Mouse (Mus musculus): ENCODE results near the gene C1qtnf1. TPM values are rescaled to one million over a fixed set of nuclear protein-coding genes. Genes with fewer than 3 reads are reported as not detected.
A peak's percentile ranks its signal among the peaks of the same experiment; 100 is the strongest.

Gene C1qtnf1
- polyA plus RNA-seq, 1 experiment from 2014 or later, result 2.7 TPM

- Histone ChIP-seq H3K9me3 (replicated peaks; ENCODE audit: control insufficient read depth, low read length) (no peaks in the 10 kb centered on the region), H3K4me1 (ENCODE audit: control insufficient read depth, insufficient read depth, low read length) (peaks cover 32% of the 10 kb centered on the region), H3K27ac (ENCODE audit: low read depth, low read length) (peak overlapping the region; percentile 51), H3K4me2 (no peak overlapping the region), H3K9ac (ENCODE audit: low read depth, low read length) (no peak overlapping the region), H3K27me3 (ENCODE audit: control insufficient read depth, insufficient read depth, low read length) (no peaks in the 10 kb centered on the region), H3K36me3 (ENCODE audit: control insufficient read depth, insufficient read depth, low read length) (no peaks in the 10 kb centered on the region), H3K4me3 (ENCODE audit: low read depth, low read length) (no peak overlapping the region)
- ATAC-seq (replicated peaks; ENCODE audit: insufficient number of reproducible peaks, low FRiP score, low TSS enrichment), result 0 out of 2 replicates have a peak, but pooled peaks have one; percentile 5
- WGBS (ENCODE audit: insufficient replicate concordance), result 9% methylated on average over 6 of the region's 6 CpGs
Measured at GRCm38 (mm10) chr11:118400566-118400936, 27.5 kb upstream of the C1qtnf1 start.

- Histone ChIP-seq H3K27ac (ENCODE audit: low read depth, low read length) (peak overlapping the region; percentile 41), H3K36me3 (ENCODE audit: control insufficient read depth, insufficient read depth, low read length) (no peaks in the 10 kb centered on the region), H3K4me1 (ENCODE audit: control insufficient read depth, insufficient read depth, low read length) (peaks cover 32% of the 10 kb centered on the region), H3K9me3 (replicated peaks; ENCODE audit: control insufficient read depth, low read length) (no peaks in the 10 kb centered on the region), H3K27me3 (ENCODE audit: control insufficient read depth, insufficient read depth, low read length) (no peaks in the 10 kb centered on the region), H3K4me3 (ENCODE audit: low read depth, low read length) (no peak overlapping the region), H3K9ac (ENCODE audit: low read depth, low read length) (no peak overlapping the region), H3K4me2 (no peak overlapping the region)
- WGBS (ENCODE audit: insufficient replicate concordance), result 79% methylated on average over 4 of the region's 4 CpGs
- ATAC-seq (replicated peaks; ENCODE audit: insufficient number of reproducible peaks, low FRiP score, low TSS enrichment), result no peak
Measured at GRCm38 (mm10) chr11:118401195-118401594, 26.8 kb upstream of the C1qtnf1 start.

GRCm38 (mm10) chr11:118401760-118402280 lies 26.2 kb upstream of the C1qtnf1 start, which contains the start of gene Lgals3bp:
Gene Lgals3bp (minus strand): TSS chr11:118402092.
- H3K4me3 ChIP-seq (ENCODE audit: low read depth, low read length), result no peak within 1 kb of the TSS
- no peaks in the 10 kb centered on the region for H3K36me3 ChIP-seq (ENCODE audit: control insufficient read depth, insufficient read depth, low read length)
- WGBS (ENCODE audit: insufficient replicate concordance), result 32% methylated on average over 7 of the region's 7 CpGs
- H3K4me1 ChIP-seq (ENCODE audit: control insufficient read depth, insufficient read depth, low read length), result peaks cover 32% of the 10 kb centered on the region
- H3K4me2 ChIP-seq, result no peak within 1 kb of the TSS
- no peak for ATAC-seq (replicated peaks; ENCODE audit: insufficient number of reproducible peaks, low FRiP score, low TSS enrichment)
- peak within 1 kb of the TSS; percentile 62 for H3K9ac ChIP-seq (ENCODE audit: low read depth, low read length)
- no peaks in the 10 kb centered on the region for H3K9me3 ChIP-seq (replicated peaks; ENCODE audit: control insufficient read depth, low read length)
- H3K27me3 ChIP-seq (ENCODE audit: control insufficient read depth, insufficient read depth, low read length), result no peaks in the 10 kb centered on the region
- H3K27ac ChIP-seq (ENCODE audit: low read depth, low read length), result peak within 1 kb of the TSS; percentile 41

GRCm38 (mm10) chr11:118403183-118403582 lies 24.8 kb upstream of the C1qtnf1 start:
- H3K9ac ChIP-seq (ENCODE audit: low read depth, low read length), result no peak overlapping the region

GRCm38 (mm10) chr11:118403951-118404899 lies 23.8 kb upstream of the C1qtnf1 start:
- H3K36me3 ChIP-seq (ENCODE audit: control insufficient read depth, insufficient read depth, low read length), result no peaks in the 10 kb centered on the region; the same call in 1 of the 2 replicates
- peaks cover 32% of the 10 kb centered on the region for H3K4me1 ChIP-seq (ENCODE audit: control insufficient read depth, insufficient read depth, low read length)
- no peak overlapping the region for H3K9ac ChIP-seq (ENCODE audit: low read depth, low read length)
- 61% methylated on average over 6 of the region's 6 CpGs for WGBS (ENCODE audit: insufficient replicate concordance)
- H3K9me3 ChIP-seq (replicated peaks; ENCODE audit: control insufficient read depth, low read length), result no peaks in the 10 kb centered on the region
- H3K27ac ChIP-seq (ENCODE audit: low read depth, low read length), result no peak overlapping the region
- no peak for ATAC-seq (replicated peaks; ENCODE audit: insufficient number of reproducible peaks, low FRiP score, low TSS enrichment)
- no peak overlapping the region for H3K4me2 ChIP-seq
- no peak overlapping the region for H3K4me3 ChIP-seq (ENCODE audit: low read depth, low read length)
- H3K27me3 ChIP-seq (ENCODE audit: control insufficient read depth, insufficient read depth, low read length), result no peaks in the 10 kb centered on the region

More at GRCm38 (mm10) chr11:118403183-118403582, 24.8 kb upstream of the C1qtnf1 start:
- Histone ChIP-seq H3K9me3 (replicated peaks; ENCODE audit: control insufficient read depth, low read length) (no peaks in the 10 kb centered on the region), H3K4me3 (ENCODE audit: low read depth, low read length) (no peak overlapping the region), H3K4me1 (ENCODE audit: control insufficient read depth, insufficient read depth, low read length) (peaks cover 32% of the 10 kb centered on the region), H3K4me2 (no peak overlapping the region), H3K27ac (ENCODE audit: low read depth, low read length) (no peak overlapping the region), H3K36me3 (ENCODE audit: control insufficient read depth, insufficient read depth, low read length) (no peaks in the 10 kb centered on the region; the same call in 1 of the 2 replicates), H3K27me3 (ENCODE audit: control insufficient read depth, insufficient read depth, low read length) (no peaks in the 10 kb centered on the region)
- no peak for ATAC-seq (replicated peaks; ENCODE audit: insufficient number of reproducible peaks, low FRiP score, low TSS enrichment)
- WGBS (ENCODE audit: insufficient replicate concordance), result 87% methylated on average over 2 of the region's 2 CpGs

- Histone ChIP-seq H3K9me3 (replicated peaks; ENCODE audit: control insufficient read depth, low read length) (no peaks in the 10 kb centered on the region), H3K27ac (ENCODE audit: low read depth, low read length) (no peak overlapping the region), H3K27me3 (ENCODE audit: control insufficient read depth, insufficient read depth, low read length) (no peaks in the 10 kb centered on the region), H3K9ac (ENCODE audit: low read depth, low read length) (no peak overlapping the region), H3K4me3 (ENCODE audit: low read depth, low read length) (no peak overlapping the region), H3K4me2 (no peak overlapping the region), H3K4me1 (ENCODE audit: control insufficient read depth, insufficient read depth, low read length) (peaks cover 23% of the 10 kb centered on the region), H3K36me3 (ENCODE audit: control insufficient read depth, insufficient read depth, low read length) (peaks cover 3% of the 10 kb centered on the region; the same call in 1 of the 2 replicates)
- 89% methylated on average over 8 of the region's 8 CpGs for WGBS (ENCODE audit: insufficient replicate concordance)
- ATAC-seq (replicated peaks; ENCODE audit: insufficient number of reproducible peaks, low FRiP score, low TSS enrichment), result no peak
Measured at GRCm38 (mm10) chr11:118405311-118405710, 22.7 kb upstream of the C1qtnf1 start.

- Histone ChIP-seq H3K27me3 (ENCODE audit: control insufficient read depth, insufficient read depth, low read length) (no peaks in the 10 kb centered on the region), H3K36me3 (ENCODE audit: control insufficient read depth, insufficient read depth, low read length) (peaks cover 10% of the 10 kb centered on the region), H3K4me1 (ENCODE audit: control insufficient read depth, insufficient read depth, low read length) (peaks cover 11% of the 10 kb centered on the region), H3K4me2 (no peak overlapping the region), H3K9ac (ENCODE audit: low read depth, low read length) (no peak overlapping the region), H3K27ac (ENCODE audit: low read depth, low read length) (no peak overlapping the region), H3K9me3 (replicated peaks; ENCODE audit: control insufficient read depth, low read length) (no peaks in the 10 kb centered on the region), H3K4me3 (ENCODE audit: low read depth, low read length) (no peak overlapping the region)
- ATAC-seq (replicated peaks; ENCODE audit: insufficient number of reproducible peaks, low FRiP score, low TSS enrichment), result no peak
- 86% methylated on average over 5 of the region's 5 CpGs for WGBS (ENCODE audit: insufficient replicate concordance)
Measured at GRCm38 (mm10) chr11:118406521-118406920, 21.5 kb upstream of the C1qtnf1 start.

GRCm38 (mm10) chr11:118407318-118407910 lies 20.6 kb upstream of the C1qtnf1 start:
- no peak overlapping the region for H3K9ac ChIP-seq (ENCODE audit: low read depth, low read length)
- H3K27me3 ChIP-seq (ENCODE audit: control insufficient read depth, insufficient read depth, low read length), result no peaks in the 10 kb centered on the region
- no peak for ATAC-seq (replicated peaks; ENCODE audit: insufficient number of reproducible peaks, low FRiP score, low TSS enrichment)
- H3K27ac ChIP-seq (ENCODE audit: low read depth, low read length), result no peak overlapping the region
- H3K4me2 ChIP-seq, result no peak overlapping the region
- H3K36me3 ChIP-seq (ENCODE audit: control insufficient read depth, insufficient read depth, low read length), result peaks cover 10% of the 10 kb centered on the region
- WGBS (ENCODE audit: insufficient replicate concordance), result 79% methylated on average over 23 of the region's 23 CpGs
- H3K9me3 ChIP-seq (replicated peaks; ENCODE audit: control insufficient read depth, low read length), result no peaks in the 10 kb centered on the region
- H3K4me1 ChIP-seq (ENCODE audit: control insufficient read depth, insufficient read depth, low read length), result peaks cover 3% of the 10 kb centered on the region; the same call in 1 of the 2 replicates
- no peak overlapping the region for H3K4me3 ChIP-seq (ENCODE audit: low read depth, low read length)
